Mouse (Mus musculus): ENCODE results near the gene Mgst2.

DNA sequence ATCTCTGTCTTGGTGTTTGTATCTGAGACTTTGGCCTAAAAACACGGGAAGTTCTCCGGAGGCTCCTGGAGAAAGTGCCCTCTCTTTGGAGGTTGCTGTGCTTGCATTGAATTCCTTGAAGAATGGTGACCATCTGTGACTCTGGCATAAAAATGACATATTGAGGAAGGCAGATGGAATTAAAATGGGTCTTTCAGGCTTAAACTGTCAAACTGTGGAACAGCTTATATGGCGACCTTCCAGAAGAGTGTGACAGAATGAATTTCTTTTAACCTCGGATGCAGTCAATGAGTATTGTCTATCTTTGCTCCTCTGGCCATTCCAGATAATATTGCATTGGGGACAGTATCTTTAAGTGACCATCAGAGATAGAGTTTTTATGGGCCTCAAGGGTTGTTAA is 28.2 kb upstream of the Mgst2 start:
- TF ChIP-seq HCFC1 (IDR thresholded peaks at IDR 0.05; ENCODE audit: low read depth, low read length) = no peak
- no peak for TF ChIP-seq JUND (IDR thresholded peaks at IDR 0.05; ENCODE audit: low read depth, low read length)
- TF ChIP-seq MAX (IDR thresholded peaks at IDR 0.05; ENCODE audit: low read length) = no peak
- TF ChIP-seq TBP (IDR thresholded peaks at IDR 0.05; ENCODE audit: low read depth, low read length) = no peak
- TF ChIP-seq CHD1 (IDR thresholded peaks at IDR 0.05; ENCODE audit: low read depth, low read length) = no peak
- no peak for TF ChIP-seq EP300 (IDR thresholded peaks at IDR 0.05; ENCODE audit: low read depth in 1 of 2, low read length in 2 of 2)
